Mouse (Mus musculus) liver, postnatal 0 days (tissue): Measurements from ENCODE around the gene Fundc1.

Experiments used
- CTCF ChIP-seq: sonication (generic); IDR thresholded peaks from 2 replicates; pipeline ENCODE4 v1.5.1; 2016; ENCODE audit warnings: antibody characterized with exemption, low read depth
- EP300 ChIP-seq: IDR thresholded peaks from 2 replicates; pipeline ENCODE4 v1.6.1; 2016; ENCODE audit warnings: antibody characterized with exemption, low read depth, mild to moderate bottlenecking

DNA sequence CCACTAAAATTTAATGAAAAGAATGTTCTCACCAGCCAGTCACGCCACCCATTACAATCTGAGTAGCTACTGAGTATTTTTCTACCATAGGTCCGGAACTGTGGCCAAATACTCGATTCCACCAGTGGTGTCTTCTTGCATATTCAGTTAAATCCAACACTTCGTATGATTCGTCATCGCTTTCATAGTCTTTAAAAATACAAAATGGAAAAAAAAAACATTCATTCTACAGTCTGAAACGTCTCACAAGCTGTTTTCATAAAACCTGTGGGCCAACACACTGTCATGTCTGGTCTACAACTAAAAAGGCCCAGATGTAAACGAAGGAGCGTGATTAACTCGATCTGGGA, 879 bp downstream of the Fundc1 start:
- TF ChIP-seq EP300 (no peak), CTCF (no peak)
